Mouse (Mus musculus): ENCODE data around the gene Alg12. TPM values are rescaled to one million over a fixed set of nuclear protein-coding genes. Genes with fewer than 3 reads are reported as not detected.

Alg12 gene
- 5.8 to 15.6 TPM (median 9.6 TPM) in 3 replicates for total RNA-seq (2017)

DNA sequence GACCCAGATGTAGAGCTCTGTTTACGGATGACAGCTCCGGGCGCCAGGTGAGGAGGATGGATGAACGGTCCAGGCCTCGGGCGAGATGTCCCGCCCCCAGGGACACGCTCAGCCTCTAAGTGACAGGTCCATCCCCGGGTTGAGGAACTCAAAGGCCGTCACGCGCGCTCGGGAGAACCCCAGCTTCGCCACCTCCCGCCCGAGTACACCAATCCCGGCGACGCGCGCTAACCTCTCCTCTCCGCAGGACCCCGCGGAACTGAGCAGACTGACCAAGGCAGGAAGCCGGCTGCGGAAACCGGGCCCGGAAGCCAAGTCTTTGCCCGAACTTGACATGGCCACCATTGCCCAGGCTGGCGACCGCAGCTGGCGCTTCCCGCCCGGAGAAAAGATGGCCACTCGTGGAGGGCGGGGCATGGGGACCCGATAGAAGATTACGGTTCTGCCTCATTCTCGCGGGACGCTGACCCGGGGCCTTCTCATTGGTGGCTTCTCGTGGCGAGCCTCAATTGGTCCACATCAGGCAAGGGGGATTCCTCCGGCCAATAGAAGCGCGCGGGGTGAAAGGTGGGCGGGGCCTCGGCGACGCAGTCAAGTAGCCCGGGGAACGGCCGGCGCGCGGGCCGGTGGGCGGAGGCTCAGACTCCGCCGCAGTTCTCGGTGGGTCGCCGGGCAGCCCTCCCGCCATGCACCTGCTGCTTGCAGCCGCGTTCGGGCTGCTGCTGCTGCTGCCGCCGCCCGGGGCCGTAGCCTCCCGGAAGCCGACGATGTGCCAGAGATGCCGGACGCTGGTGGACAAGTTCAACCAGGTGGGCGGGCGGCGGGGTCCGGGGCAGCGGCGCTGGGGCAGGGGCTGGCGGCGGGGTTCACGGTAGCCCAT is at the start of gene Alg12, which contains the start of gene Creld2:
TSS of gene Alg12 (minus strand) at position 293 of the 880 bp plus-strand sequence.
TSS of gene Creld2 (plus strand) at position 621 of the 880 bp plus-strand sequence.
- peak; percentile 96 for ATAC-seq (replicated peaks; ENCODE audit: insufficient number of reproducible peaks, low FRiP score, low TSS enrichment, poor library complexity, severe bottlenecking)

DNA sequence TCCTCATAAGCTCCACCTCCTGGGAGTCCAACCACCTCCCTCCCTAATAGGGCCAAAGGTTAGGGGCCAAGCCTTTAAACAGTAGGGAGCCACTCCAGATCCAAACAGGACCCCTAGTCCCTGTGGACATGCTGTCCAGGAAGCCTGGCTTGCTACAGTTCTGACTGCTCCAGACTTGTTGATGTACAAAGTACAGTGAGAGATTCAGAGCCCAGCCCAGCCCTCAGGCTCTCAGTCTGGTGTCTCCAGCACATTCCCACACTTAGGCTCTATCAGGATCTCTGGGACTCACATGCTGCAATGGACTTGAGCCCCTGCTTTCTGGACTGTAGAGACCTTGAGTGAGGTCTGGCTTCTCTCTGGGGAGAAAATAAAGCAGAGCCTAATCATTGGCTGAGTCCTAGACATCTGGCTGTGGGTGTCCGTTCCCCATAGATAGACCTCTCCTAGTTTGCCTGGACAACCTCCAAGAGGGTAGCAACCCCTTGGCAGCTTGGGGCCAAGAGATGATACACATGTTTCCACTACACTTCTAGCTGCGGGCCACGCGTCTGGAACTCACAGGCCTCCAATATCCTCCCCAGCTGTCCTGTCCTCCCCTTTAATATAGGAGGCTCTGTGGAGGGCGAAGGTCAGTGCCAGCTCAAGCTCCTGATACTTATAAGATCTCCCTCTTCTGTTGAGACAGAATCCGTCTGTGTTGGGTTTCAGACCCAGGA is 49.1 kb upstream of the Alg12 start:
- ATAC-seq (replicated peaks; ENCODE audit: insufficient number of reproducible peaks, low FRiP score, low TSS enrichment, poor library complexity, severe bottlenecking): no peak

DNA sequence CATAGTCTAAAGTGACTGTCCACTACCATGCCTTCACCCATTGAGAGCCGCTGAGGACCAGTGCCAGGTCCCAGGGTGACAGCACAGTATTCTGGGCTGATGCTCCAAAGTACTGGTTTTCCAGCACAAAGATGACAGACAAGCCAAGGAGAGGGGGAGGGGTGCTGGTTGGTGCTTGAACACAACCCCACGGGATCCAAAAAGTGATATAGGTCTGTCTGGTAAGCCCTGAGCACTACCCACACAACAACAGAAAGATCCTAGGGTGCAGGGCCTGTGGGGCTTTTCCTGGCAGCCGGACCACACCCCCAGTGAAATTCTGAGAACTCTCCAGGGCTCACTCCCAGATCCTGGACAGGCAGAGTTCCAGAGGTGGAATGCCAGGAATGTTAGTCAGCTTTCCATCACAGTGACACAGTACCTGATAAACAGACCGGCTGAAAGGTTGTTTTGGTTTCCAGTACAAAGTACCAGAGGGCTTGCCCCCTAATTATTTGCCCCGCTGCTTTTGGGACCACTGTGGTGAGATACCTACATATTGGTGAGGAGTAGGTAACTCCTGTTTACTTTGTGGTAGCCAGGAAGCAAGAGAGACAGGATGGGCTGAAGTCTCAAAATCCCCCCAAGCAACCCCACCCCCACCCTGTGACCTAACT is 48.4 kb upstream of the Alg12 start:
- ATAC-seq (replicated peaks; ENCODE audit: insufficient number of reproducible peaks, low FRiP score, low TSS enrichment, poor library complexity, severe bottlenecking): no peak

DNA sequence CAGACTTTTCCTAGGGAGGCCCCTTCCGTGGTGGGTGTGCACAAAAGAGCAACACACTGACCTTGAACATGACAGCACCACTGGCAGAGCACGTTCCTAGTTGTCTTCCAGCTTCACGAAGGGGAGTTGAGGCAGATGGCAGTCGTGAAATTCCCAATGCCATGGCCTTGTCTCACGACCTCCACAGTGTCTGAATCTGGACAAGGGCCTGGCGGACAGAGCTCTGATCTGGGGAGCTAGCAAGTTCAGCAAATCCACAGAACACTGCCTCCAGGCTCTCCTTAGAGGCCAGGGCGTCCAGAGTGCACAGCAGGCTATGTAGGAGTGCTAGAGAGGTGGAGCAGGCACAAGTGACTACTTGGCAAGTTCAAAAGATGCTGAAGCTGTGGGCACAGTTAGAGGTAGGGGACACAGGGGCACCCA is 47.8 kb upstream of the Alg12 start:
- ATAC-seq (replicated peaks; ENCODE audit: insufficient number of reproducible peaks, low FRiP score, low TSS enrichment, poor library complexity, severe bottlenecking): no peak

DNA sequence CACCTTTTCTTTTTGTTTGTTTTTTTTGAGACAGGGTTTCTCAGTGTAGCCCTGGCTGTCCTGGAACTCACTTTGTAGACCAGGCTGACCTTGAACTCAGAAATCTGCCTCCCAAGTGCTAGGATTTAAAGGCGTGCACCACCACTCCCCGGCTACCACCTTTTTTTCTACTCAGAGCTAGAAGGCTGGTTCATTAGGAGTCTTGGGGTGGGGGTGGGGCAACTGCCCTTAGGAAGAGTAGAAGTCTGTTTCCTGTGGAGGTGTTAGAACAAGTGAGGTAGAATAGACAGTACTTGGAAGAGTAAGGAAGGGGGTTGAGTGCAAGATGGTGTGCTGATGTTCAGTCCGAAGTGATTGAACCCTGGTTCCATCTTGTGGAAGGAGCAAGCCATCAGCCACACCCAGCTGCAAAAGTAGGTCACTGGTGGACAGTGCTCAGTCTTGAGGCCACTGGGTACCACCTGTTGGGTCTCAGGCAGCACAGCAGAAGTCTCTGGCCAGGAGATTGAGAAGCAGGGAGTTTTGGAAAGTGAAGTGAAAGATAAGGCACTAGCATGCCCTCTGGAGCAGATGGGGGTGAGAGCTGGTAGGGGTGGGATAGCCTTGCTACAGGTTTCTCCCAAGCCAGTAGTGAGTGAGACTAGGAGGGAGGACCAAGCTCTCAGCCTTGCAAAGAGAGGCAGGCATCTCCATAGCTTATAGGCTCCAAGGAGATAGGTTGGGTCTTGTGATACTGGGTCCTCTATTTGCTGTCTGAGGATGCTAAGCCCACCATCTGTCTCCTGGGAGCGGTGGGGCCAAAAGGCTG is 47.0 kb upstream of the Alg12 start:
- ATAC-seq (replicated peaks; ENCODE audit: insufficient number of reproducible peaks, low FRiP score, low TSS enrichment, poor library complexity, severe bottlenecking): no peak

DNA sequence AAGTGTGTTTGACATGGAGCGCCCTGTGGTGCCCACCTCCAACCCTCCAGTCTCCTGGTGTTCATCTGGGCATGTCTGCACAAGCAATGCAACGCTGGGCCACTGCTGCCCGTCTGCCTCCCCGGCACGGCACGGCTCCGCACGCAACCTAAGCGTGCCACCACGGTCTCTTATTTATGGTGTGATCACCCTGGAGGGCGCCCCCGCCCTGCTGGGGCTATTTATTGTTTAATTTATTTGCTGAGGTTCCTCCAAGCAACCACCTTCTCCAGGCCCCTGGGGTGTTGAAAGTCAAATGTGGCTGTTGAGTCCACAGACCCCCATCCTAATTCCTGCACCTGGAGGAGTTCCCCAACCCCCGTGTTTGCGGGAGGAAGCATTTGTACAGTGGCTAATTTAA is 45.9 kb upstream of the Alg12 start:
- no peak for ATAC-seq (replicated peaks; ENCODE audit: insufficient number of reproducible peaks, low FRiP score, low TSS enrichment, poor library complexity, severe bottlenecking)

DNA sequence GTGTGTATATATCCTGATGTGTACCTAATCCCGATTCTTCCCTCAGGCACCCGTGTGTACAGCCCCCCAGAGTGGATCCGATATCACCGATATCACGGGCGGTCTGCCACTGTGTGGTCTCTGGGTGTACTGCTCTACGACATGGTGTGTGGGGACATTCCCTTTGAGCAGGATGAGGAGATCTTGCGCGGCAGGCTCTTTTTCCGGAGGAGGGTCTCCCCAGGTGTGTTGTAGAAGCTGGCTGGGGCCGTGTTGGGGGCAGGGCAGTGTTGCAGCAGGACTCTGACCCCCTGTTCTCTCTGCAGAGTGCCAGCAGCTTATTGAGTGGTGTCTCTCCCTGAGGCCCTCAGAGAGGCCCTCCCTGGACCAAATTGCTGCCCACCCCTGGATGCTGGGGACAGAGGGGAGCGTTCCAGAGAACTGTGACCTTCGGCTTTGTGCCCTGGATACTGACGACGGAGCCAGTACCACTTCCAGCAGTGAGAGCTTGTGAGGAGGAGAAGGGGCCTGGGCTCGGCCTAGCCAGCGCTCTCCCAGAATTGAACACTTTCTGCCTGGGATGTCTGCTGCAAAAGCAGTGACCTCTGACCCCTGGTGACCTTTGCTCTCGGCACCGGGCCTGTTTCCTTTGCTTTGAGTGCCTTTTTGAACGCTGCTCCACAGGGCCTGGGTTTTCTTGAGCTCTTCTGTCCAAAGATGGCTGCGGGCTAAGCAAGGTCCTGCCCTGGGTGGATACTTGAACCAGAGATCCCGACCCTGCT is 45.3 kb upstream of the Alg12 start:
- ATAC-seq (replicated peaks; ENCODE audit: insufficient number of reproducible peaks, low FRiP score, low TSS enrichment, poor library complexity, severe bottlenecking): no peak

DNA sequence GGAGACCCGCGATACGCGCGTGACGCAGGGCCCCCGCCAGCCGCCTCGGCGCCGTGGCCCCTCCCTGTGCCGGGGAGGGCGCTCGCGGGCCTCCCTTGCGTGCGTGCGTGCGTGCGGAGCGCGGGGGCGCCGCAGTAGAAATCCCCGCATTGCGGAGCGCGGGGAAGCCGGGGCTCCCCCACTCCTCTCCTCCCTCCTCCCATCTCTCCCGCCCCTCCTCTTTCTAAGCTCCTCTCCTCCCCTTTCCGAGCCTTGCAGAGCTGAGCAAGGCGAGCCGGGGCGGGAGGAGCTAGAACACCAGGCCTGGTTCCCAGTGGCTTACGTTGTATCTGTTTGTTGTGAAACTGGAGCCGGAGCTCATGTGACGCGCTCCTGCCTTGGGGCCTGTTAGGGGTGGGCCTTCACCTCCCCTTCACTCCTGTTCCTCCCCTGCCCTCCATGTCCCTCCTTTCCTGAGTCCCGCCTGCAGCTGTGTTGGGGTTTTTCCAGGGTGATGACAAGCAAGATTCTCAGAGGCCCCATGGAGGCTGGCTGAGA is 44.6 kb upstream of the Alg12 start:
- peak; percentile 53 for ATAC-seq (replicated peaks; ENCODE audit: insufficient number of reproducible peaks, low FRiP score, low TSS enrichment, poor library complexity, severe bottlenecking)

DNA sequence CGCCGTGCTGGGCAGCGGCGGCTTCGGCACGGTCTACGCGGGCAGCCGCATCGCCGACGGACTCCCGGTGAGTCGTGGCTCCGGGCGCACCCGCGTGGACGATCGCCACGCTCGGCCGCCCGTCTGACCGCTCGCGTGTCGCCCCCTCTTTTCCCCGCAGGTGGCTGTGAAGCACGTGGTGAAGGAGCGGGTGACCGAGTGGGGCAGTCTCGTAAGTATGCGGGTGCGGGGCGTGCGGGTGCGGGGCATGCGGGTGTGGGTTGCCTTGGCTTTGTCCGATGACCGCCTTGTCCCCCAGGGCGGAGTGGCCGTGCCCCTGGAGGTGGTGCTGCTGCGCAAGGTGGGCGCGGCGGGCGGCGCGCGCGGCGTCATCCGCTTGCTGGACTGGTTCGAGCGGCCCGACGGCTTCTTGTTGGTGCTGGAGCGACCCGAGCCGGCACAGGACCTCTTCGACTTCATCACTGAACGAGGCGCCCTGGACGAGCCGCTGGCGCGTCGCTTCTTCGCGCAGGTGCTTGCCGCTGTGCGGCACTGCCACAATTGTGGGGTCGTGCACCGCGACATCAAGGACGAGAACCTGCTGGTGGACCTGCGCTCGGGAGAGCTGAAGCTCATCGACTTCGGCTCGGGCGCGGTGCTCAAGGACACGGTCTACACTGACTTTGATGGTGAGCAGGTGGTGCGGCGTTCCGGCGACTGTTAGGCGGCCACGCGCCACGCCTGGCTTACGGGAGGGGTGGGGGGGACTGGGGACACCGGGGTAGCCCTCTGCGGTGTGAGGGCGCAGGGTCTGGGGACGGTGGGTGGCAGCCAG is 44.0 kb upstream of the Alg12 start:
- no peak for ATAC-seq (replicated peaks; ENCODE audit: insufficient number of reproducible peaks, low FRiP score, low TSS enrichment, poor library complexity, severe bottlenecking)

DNA sequence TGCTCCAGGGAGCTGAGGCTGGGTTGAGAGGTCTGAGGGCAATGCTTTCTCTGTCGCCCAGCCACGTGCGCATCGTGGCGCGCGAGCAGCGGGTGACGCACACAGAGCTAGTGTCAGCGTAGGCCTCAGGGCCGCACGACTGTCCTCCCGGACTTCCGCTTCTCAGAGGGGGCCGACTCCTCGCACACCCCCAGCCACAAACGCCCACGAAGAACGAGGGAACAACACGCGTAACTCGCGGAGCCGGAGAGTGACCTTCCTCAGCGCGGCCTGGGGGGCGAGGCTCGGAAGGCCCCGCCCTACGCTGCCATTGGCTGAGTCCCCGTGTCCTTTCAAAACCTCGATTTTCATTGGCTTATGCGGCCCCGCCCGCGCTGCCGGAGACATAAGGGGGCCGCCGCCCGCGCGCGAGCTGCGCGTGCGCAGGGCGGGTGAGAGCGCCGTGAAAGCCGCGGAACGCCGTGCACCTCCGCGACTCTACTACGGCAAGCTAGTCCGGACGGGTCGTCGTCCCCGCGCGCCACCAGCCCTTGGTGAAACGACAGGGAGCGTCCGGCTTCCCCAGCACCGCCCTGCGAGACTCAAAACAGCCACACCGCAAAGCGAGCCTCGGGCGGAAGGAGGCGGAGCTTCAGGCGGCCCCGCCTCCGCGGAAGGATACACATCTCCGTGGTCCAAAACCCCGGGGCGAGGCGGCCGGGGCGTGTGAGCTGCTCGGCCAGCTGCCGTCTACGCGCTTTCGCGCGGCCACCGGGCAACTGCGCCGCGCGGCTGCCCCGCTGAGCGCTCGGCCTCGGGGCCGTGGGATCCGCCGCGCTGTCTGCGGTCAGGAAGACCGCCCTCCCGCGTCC is 42.9 kb upstream of the Alg12 start, which contains the start of gene Pim3:
TSS of gene Pim3 (plus strand) at position 415 of the 851 bp plus-strand sequence.
- peak; percentile 84 for ATAC-seq (replicated peaks; ENCODE audit: insufficient number of reproducible peaks, low FRiP score, low TSS enrichment, poor library complexity, severe bottlenecking)

DNA sequence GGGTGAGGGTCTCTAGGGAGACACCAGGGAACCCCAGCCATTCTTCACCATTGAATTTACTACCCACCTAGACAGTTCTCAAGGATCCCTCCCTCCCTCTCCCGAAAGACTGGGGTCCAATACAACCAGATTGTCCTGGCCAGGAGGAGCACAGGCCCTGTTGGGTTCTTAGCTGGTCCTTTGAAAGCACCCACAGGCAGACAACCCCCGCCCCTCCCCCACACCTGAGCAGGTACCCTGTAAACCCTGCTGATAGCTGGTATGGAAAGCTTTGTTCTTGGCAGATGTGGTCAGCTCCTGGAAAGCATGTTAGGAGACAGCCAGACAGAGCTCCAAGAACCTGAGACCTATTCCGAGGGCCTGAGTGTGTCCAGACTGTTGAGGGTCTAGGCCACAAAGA is 41.7 kb upstream of the Alg12 start:
- ATAC-seq (replicated peaks; ENCODE audit: insufficient number of reproducible peaks, low FRiP score, low TSS enrichment, poor library complexity, severe bottlenecking): no peak

DNA sequence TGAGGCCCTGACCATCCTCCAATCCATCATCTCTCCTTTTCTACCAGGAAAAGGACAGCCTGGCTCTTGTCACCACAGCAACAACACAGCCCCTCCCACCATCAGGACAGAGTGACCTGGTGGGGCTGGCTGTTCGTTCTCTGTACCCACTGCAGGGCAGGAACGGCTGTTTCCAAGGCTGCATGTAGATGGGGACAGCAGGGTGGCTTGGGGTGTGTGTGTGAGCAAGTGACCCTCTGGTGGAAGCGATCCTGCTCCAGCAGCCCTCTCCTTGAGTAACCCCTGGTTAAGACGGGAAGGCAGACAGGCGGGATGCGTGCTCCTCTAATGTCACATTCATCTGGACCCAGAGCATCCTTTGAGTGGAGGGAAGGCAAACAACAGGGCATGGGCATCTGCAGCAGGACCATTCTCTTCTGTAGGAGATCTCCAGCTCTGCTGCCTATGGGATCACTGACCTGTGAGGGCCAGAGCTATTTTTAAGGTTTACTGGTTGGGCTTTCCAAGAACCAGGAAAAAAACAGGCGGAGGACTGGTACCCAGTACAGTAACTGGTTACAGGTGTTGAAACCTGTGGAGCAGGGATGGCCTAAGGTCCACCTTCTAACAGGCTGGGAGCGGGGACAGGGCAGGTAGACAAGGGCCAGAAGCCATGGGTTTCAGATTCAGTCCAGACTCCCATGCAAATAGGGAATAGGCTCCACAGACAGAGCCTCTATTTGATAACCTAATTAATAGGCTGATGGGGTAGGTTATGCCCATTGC is 40.3 kb upstream of the Alg12 start:
- ATAC-seq (replicated peaks; ENCODE audit: insufficient number of reproducible peaks, low FRiP score, low TSS enrichment, poor library complexity, severe bottlenecking): no peak

DNA sequence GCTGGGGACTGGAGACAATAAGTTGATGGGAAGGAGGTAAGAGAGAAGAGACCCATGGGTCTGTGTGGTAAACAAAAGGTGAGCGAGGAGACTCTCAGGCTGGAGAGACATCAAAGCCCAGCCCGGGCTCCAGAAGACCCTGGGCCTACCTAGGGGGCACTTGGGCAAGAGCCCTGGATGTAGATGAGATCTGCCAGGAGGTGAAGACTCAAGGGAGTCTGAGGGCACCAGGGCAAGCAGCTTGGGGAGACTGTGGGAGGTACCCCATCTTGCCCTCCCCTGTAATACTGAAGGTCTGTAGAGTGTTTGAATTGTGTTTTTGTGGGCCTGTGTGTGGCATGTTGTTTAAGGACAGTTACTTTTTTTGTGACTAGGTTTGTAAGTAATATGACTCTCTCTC is 39.6 kb upstream of the Alg12 start:
- ATAC-seq (replicated peaks; ENCODE audit: insufficient number of reproducible peaks, low FRiP score, low TSS enrichment, poor library complexity, severe bottlenecking): no peak

DNA sequence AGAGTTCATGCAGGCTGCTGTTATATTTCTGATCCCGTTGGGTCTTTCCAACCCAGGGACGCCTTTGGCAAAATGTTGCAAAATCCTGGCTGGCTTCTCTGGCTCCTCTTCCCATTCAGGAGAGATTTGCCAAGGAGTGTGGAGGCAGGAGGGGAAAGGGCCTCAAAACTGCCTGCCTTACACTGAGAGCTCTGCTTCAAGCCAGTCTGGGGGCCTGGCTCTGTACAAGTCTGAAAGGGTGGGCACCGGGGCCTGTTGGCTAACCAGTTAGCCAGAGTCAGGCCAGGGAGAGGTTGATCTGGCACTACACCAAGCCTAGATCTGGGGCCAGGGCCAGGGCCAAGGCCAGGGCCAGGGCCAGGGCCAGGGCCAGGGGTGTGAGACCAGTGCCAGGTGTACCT is 39.0 kb upstream of the Alg12 start:
- no peak for ATAC-seq (replicated peaks; ENCODE audit: insufficient number of reproducible peaks, low FRiP score, low TSS enrichment, poor library complexity, severe bottlenecking)

DNA sequence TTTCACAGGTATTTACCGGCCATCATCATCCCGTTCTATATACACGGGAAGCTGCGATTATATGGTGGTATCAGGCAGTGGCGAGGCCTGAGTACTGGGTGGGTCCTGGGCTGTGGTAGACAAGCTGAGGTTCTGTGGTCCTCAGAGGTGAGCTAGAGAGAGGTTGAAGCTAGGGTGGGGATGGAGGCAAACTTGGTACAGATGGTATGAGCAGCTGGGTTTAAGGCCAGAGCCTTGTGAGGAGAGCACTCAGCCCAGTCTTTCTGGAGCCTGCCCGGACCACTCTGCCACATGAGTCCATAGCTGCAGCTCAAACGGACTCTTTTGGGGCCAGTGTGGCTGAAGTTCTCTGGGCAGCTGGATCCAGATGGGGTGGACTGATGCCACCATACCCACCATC is 38.2 kb upstream of the Alg12 start:
- ATAC-seq (replicated peaks; ENCODE audit: insufficient number of reproducible peaks, low FRiP score, low TSS enrichment, poor library complexity, severe bottlenecking): no peak
